Mouse (Mus musculus) erythroblast, embryonic 14.5 days (primary cell): ENCODE data around the gene Srpk3.

Source experiments
- GATA1 ChIP-seq: IDR thresholded peaks from 2 replicates; pipeline ENCODE4 v1.6.1; 2012; ENCODE audit warnings: low read length, inconsistent platforms, mixed read lengths
- TAL1 ChIP-seq: IDR thresholded peaks from 3 replicates; pipeline ENCODE4 v1.6.1; 2012; ENCODE audit warnings: low read length, inconsistent platforms, mixed read lengths

- TF ChIP-seq TAL1 (no peak), GATA1 (no peak)
These were observed 50.3 kb downstream of the Srpk3 start, which contains the start of gene Pdzd4 for GRCm38 (mm10) chrX:73824185-73825151.
